Mouse (Mus musculus) limb, embryonic 11.5 days (tissue): ENCODE measurements around the gene Arhgef10l. TPM values are rescaled to one million over a fixed set of nuclear protein-coding genes. Genes with fewer than 3 reads are reported as not detected.

ENCODE experiments used
- ATAC-seq: fragments of 200-750 bp; cut with Nextera tagmentation; 2 replicates; pipeline ENCODE4 v1.8.0; 2017; ENCODE audit warnings: low read depth; ENCODE audit not compliant: insufficient number of reproducible peaks, low FRiP score, low TSS enrichment
- DNase-seq: peaks from one replicate; pipeline ENCODE4 v3.0.0-alpha.2; 2015; ENCODE audit warnings: low spot score
- H3K27ac ChIP-seq: fragments of 300-500 bp; sonication (generic); replicated peaks from 2 replicates; pipeline ENCODE4 v1.5.1; 2014; ENCODE audit warnings: low read depth, mild to moderate bottlenecking, low read length
- H3K27me3 ChIP-seq: fragments of 300-500 bp; sonication (generic); 2 replicates; pipeline ENCODE4 v1.6.1; 2014; ENCODE audit warnings: mild to moderate bottlenecking, low read length, mixed read lengths; ENCODE audit not compliant: control insufficient read depth, insufficient read depth
- H3K36me3 ChIP-seq: fragments of 300-500 bp; sonication (generic); 2 replicates; pipeline ENCODE4 v1.6.1; 2014; ENCODE audit warnings: mild to moderate bottlenecking, low read length, moderate library complexity, mixed read lengths; ENCODE audit not compliant: control insufficient read depth, insufficient read depth
- H3K4me1 ChIP-seq: fragments of 300-500 bp; sonication (generic); 2 replicates; pipeline ENCODE4 v1.6.1; 2014; ENCODE audit warnings: low read length, mixed read lengths; ENCODE audit not compliant: control insufficient read depth, insufficient read depth
- H3K4me2 ChIP-seq: fragments of 300-500 bp; sonication (generic); 2 replicates; pipeline ENCODE4 v1.6.1; 2014; ENCODE audit warnings: low read depth, mild to moderate bottlenecking, moderate library complexity; ENCODE audit not compliant: severe bottlenecking
- H3K4me3 ChIP-seq: fragments of 300-500 bp; sonication (generic); 2 replicates; pipeline ENCODE4 v1.5.1; 2014; ENCODE audit warnings: low read depth, low read length
- H3K9ac ChIP-seq: fragments of 300-500 bp; sonication (generic); 2 replicates; pipeline ENCODE4 v1.6.1; 2014; ENCODE audit warnings: mild to moderate bottlenecking, low read length
- H3K9me3 ChIP-seq: fragments of 300-500 bp; sonication (generic); 2 replicates; pipeline ENCODE4 v1.6.1; 2016; ENCODE audit warnings: low read length; ENCODE audit not compliant: control insufficient read depth
- WGBS: fragments of 180-500 bp; shearing (Covaris S2); extraction: QIAGEN DNeasy Blood & Tissue Kit; methylation state at CpG from one replicate; pipeline ENCODE4 v1.1.7; 2014; 5-methylcytosine and 5-hydroxymethylcytosine counted together
- polyA plus RNA-seq: library from polyadenylated mRNA; unstranded; fragments of >200 nt; fragmentation: Nextera tagmentation; extraction: Ambion mirVana; gene quantifications from 2 replicates; pipeline ENCODE4 v1.2.1, GENCODE M21; 2014

The Arhgef10l gene
- polyA plus RNA-seq, 1 experiment from 2014 or later, result 11.8 TPM

DNA sequence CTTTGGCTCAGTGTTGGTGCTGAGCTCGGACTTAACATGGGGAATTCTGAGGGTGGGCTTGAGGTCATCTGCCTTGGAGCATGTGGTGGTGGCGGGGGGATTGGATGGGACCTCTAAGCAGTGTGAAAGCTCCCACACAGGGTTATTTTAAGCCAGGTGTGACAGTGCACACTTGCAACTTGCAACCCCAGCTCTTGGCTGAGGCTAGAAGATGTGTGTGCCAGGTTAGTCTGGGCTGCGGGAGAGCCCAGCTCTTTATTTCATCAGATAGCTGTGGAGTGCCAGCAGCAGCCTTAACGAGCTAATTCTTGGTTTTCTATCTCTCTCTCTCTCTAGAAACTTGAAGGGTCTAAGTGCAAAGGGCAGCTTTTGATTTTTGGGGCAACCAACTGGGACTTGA is 41.8 kb upstream of the Arhgef10l start:
- Histone ChIP-seq H3K4me1 (peaks cover 15% of the 10 kb centered on the region), H3K27me3 (no peaks in the 10 kb centered on the region), H3K9ac (no peak overlapping the region), H3K27ac (no peak overlapping the region), H3K36me3 (peaks cover 51% of the 10 kb centered on the region), H3K4me2 (no peak overlapping the region), H3K9me3 (no peaks in the 10 kb centered on the region), H3K4me3 (no peak overlapping the region)
- ATAC-seq, result no peak
- 85% methylated on average over 4 of the region's 4 CpGs for WGBS
- no peak for DNase-seq

DNA sequence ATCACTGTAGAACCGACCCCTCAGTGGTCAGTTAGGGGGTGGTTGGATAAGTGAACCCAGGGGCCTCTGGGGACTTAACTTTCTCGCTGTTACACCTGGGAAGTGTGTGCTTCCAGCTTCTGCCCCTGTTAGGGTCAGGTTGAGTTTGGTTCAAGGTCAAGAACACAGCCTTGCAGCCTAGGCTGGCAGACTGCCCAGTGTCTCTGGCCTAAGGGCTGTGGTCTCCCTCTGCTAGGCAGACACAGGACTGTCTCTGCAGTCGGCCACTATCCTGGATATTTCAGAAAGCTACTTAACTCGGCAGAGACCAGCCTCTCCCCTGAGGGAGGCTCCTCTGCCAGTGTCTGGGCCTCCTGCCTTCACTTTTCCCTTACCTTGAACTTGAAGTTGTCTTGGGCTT is 38.4 kb upstream of the Arhgef10l start:
- WGBS, result 61% methylated on average over 4 of the region's 4 CpGs

DNA sequence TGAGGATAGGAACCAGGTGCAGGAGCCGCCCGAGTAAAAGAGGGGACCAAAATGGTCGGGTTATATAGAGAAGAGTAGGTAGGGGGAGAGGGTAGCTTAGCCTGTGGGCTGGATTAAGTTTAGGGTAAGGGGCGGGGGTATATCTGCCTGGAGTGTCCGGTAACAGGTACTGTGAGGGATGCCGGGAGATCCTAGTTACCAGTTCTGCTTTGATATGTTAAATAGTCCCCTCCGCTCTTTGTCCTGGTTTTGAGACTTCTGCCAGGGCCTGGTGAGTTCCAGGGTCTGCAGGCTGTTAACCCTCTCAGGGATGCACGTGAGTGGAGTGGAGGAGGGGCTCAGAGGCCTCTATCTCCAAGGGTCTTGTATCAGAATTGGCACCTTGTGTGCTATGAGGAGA is 37.8 kb upstream of the Arhgef10l start:
- Histone ChIP-seq H3K36me3 (peaks cover 28% of the 10 kb centered on the region), H3K9me3 (no peaks in the 10 kb centered on the region), H3K4me2 (peak overlapping the region; percentile 85), H3K27ac (peak overlapping the region; percentile 100), H3K9ac (peak overlapping the region; percentile 100), H3K4me1 (peaks cover 32% of the 10 kb centered on the region), H3K27me3 (no peaks in the 10 kb centered on the region), H3K4me3 (peak overlapping the region; percentile 82)
- ATAC-seq (no peak), DNase-seq (no peak)
- 6% methylated on average over 8 of the region's 8 CpGs for WGBS

More for the DNA sequence above, 38.4 kb upstream of the Arhgef10l start:
- DNase-seq (no peak), ATAC-seq (no peak)
- Histone ChIP-seq H3K27me3 (no peaks in the 10 kb centered on the region), H3K4me2 (peak overlapping the region; percentile 85), H3K9ac (peak overlapping the region; percentile 100; the same call in 1 of the 2 replicates), H3K4me1 (peaks cover 32% of the 10 kb centered on the region), H3K4me3 (peak overlapping the region; percentile 82), H3K9me3 (no peaks in the 10 kb centered on the region), H3K36me3 (peaks cover 31% of the 10 kb centered on the region), H3K27ac (peak overlapping the region; percentile 10; the same call in 1 of the 2 replicates)

DNA sequence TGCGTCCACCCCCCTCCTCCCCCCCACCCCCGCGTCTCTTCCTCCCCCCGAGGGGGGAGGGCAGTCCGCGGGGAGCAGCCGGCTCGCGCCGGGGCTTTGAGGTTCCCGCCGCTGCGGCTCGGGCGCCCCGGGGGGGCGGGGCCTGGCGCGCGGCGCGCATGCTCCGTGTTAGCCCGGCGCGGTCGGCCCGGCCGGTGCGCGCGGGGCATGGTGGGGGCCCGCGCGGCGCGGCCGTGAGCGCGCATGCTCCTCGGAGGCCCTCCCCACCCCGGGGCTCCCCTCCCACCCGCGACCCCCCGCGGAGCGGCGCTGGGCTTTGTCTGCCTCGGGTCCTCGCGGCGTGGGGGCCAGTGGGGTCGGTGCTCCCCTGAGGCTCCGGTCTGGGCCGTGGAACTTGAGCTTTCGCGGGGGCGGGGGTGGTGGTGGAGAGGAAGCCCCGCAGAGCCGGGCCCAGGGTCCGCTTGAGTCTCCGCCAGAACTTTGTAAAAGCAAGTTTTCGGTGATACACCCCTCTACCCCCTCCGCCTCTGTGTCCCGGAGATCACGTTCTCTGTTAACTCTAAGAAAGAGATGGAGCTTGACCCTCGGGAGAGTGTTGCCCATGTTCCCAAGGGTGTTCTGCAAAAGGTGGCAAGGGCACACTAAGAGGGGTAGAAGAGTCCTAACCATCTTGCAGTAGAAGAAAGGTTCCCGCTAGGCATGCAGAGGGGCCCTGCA is 37.0 kb upstream of the Arhgef10l start:
- peaks cover 21% of the 10 kb centered on the region for H3K36me3 ChIP-seq
- ATAC-seq (peak; percentile 56), DNase-seq (peak; percentile 84)
- peak overlapping the region; percentile 100 for H3K9ac ChIP-seq
- peak overlapping the region; percentile 100 for H3K27ac ChIP-seq
- WGBS, result under 1% methylated on average over 43 of the region's 68 CpGs
- peak overlapping the region; percentile 85 for H3K4me2 ChIP-seq
- H3K27me3 ChIP-seq, result no peaks in the 10 kb centered on the region
- no peaks in the 10 kb centered on the region for H3K9me3 ChIP-seq
- peaks cover 32% of the 10 kb centered on the region for H3K4me1 ChIP-seq
- H3K4me3 ChIP-seq, result peak overlapping the region; percentile 82

DNA sequence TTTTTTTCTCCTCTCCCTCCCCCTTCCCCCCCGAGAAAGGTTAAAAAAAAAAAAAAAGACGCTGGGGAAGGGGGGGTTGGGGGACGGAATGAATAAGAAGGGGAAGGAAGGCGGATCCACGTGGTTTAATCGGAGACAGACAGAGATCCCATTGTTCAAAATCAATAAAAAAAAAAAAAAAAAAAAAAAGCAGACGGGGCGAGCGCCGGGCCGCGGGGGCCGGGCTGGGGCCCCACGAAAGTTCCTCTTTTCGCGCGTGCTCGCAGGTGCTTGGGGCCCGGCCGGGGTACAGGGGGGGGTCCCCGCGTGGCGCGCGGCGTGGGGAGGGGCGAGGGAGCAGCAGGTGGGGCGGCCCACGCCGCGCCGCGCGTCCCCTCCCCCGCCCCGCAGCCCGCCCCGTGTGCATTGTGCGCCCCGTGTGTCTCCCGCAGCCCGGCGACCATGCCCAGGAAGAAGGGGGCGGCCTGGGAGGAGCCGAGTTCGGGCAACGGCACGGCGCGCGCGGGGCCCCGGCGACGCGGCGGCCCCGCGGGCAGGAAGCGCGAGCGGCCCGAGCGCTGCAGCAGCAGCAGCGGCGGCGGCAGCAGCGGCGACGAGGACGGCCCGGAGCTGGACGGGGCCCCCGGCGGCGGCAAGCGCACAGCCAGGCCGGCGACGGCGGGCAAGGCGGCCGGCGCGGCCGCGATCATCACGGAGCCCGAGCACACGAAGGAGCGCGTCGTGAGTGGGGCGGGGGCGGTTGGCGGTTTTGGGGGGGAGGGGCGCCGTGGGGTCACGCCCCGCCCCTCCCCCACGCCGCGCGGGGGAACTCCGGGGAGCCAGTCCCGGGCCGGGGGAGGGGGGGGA is 36.1 kb upstream of the Arhgef10l start:
- H3K4me3 ChIP-seq, result peak overlapping the region; percentile 82
- no peaks in the 10 kb centered on the region for H3K9me3 ChIP-seq
- H3K9ac ChIP-seq, result peak overlapping the region; percentile 100
- DNase-seq (peak; percentile 70), ATAC-seq (no peak)
- H3K27ac ChIP-seq, result peak overlapping the region; percentile 100
- WGBS, result under 1% methylated on average over 41 of the region's 107 CpGs
- H3K4me1 ChIP-seq, result peaks cover 29% of the 10 kb centered on the region
- H3K4me2 ChIP-seq, result peak overlapping the region; percentile 85
- H3K36me3 ChIP-seq, result peaks cover 18% of the 10 kb centered on the region
- H3K27me3 ChIP-seq, result no peaks in the 10 kb centered on the region

DNA sequence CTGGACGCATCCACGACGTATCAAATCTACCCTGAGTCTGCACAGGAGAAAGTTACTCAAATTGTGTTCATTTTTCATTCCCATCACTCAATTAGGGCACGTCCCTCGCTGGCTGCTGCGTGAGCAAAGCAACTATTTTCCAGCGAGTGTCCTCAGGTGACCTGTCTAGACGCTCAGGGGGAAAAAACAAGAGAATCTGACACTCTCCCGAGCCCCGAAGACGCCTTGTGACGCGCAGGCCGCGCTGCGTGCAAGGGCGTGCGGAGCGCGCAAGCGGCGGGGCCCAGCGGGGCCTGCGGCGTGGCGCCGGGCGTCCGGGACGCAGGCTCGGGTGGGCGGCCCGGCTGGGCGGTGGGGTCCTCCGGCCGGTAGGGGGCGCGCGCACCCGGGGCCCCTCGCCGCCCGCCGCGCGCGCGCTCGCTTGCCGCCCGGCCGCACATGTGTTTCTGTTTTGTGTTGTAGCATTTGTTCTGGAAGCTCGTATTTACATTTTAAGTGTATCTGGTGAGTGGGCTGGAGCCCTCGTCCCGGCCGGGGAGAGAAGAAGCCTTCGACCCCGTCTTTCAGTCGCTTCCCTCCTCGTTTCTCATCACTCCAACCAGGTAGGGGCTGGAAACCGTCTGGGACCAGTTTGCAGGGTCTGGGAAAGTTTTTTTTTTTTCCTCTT is 35.4 kb upstream of the Arhgef10l start:
- H3K27ac ChIP-seq, result peak overlapping the region; percentile 100
- peaks cover 14% of the 10 kb centered on the region for H3K36me3 ChIP-seq
- peaks cover 29% of the 10 kb centered on the region for H3K4me1 ChIP-seq
- ATAC-seq (peak; percentile 61), DNase-seq (peak; percentile 91)
- no peaks in the 10 kb centered on the region for H3K27me3 ChIP-seq
- WGBS, result under 1% methylated on average over 60 of the region's 61 CpGs
- peak overlapping the region; percentile 82 for H3K4me3 ChIP-seq
- H3K4me2 ChIP-seq, result peak overlapping the region; percentile 69
- H3K9me3 ChIP-seq, result no peaks in the 10 kb centered on the region
- H3K9ac ChIP-seq, result peak overlapping the region; percentile 100

DNA sequence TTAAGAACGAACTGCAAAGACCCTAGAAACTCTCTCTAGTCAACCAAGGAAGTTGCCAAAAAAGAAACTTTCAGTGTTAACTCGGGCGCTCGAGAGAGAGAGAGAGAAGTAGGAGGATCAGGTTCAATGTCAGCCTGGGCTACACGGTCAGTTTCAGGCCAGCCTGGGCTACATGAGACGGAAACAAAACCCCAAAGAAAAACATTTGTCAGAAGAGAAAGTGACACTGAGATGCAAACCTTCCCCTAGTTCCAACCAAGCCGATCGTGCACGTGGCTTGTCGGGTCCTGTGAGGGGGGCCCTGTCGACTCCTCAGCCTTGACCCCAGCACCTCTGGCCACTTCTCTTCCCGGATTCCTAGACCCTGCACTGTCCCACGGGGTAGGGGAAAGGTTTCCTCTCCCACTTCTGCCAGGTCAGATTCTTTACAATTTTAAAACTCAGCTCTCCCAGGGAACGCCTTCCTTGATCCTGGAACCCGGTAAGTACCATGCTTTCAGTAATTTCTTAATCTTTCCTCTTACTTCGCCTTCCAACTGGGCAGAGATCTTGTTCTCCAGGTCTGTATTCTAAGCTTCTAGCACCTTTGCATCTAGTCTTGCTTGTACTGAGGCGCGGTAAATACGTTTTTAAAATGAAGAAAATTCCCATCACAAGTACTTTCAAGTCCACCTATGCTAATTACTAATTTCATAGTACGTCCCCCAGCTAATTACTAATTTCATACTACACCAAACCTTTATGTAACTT is 34.6 kb upstream of the Arhgef10l start, which contains the start of gene Rcc2:
Gene Rcc2, plus strand, starts transcription at position 273 of the 750 bp plus-strand sequence.
- WGBS, result 6% methylated on average over 20 of the region's 20 CpGs
- ATAC-seq, result no peak
- peaks cover 29% of the 10 kb centered on the region for H3K4me1 ChIP-seq

More for the DNA sequence above, 34.6 kb upstream of the Arhgef10l start, which contains the start of gene Rcc2:
- Histone ChIP-seq H3K9ac (peak within 1 kb of the TSS; percentile 100), H3K27me3 (no peaks in the 10 kb centered on the region), H3K27ac (peak within 1 kb of the TSS; percentile 100), H3K4me3 (peak within 1 kb of the TSS; percentile 82), H3K9me3 (no peaks in the 10 kb centered on the region), H3K4me2 (peak within 1 kb of the TSS; percentile 69), H3K36me3 (peaks cover 7% of the 10 kb centered on the region)
- no peak for DNase-seq
